Mouse (Mus musculus): Measurements from ENCODE around the gene Pmepa1. TPM values are rescaled to one million over a fixed set of nuclear protein-coding genes. Genes with fewer than 3 reads are reported as not detected.

Pmepa1 gene
- polyA plus RNA-seq, 1 experiment: 13.1 TPM

DNA sequence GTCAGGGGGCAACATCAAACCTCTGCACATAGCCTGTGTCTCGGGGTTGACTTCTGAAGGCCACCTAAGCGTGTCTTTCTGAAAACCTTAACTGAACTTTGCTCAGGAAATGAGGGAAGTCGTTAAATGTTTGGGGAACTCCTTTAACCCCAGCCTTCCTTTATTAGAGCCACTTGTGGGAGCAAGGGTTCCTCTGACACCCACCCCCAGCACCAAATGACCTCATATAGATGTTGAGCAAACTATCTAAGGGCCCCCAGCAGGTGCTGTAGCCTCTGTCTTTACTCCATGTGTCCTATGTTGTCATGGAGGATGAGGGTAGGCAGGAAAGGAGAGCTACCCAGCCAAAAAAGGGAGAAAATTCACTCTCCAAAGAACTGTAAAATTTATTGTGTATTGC, 52.2 kb downstream of the Pmepa1 start:
- 6% methylated on average over 3 of the region's 3 CpGs for WGBS
- no peak overlapping the region for H3K27ac ChIP-seq (ENCODE audit: insufficient read depth, low read length)
- DNase-seq (ENCODE audit: low read depth in 1 of 2, low spot score in 2 of 2): no peak
- no peak overlapping the region for H3K4me3 ChIP-seq (ENCODE audit: extremely low read depth, insufficient read depth, insufficient read length)
- H3K27me3 ChIP-seq (ENCODE audit: control insufficient read depth, insufficient read depth, low read length): no peaks in the 10 kb centered on the region
- H3K36me3 ChIP-seq (ENCODE audit: control insufficient read depth, insufficient read depth, low read length): no peaks in the 10 kb centered on the region
- TF ChIP-seq CTCF (IDR thresholded peaks at IDR 0.05; ENCODE audit: extremely low read depth, insufficient read depth, insufficient read length, insufficient replicate concordance) (no peak), POLR2A (IDR thresholded peaks at IDR 0.05; ENCODE audit: low read depth, low read length) (no peak)
- H3K4me1 ChIP-seq (ENCODE audit: control insufficient read depth, insufficient read depth, insufficient read length): peaks cover 15% of the 10 kb centered on the region; the same call in 1 of the 2 replicates

GRCm38 (mm10) chr2:173223496-173223895, 52.8 kb downstream of the Pmepa1 start:
- no peak for DNase-seq (ENCODE audit: low read depth in 1 of 2, low spot score in 2 of 2)
- Histone ChIP-seq H3K4me1 (ENCODE audit: control insufficient read depth, insufficient read depth, insufficient read length) (peaks cover 16% of the 10 kb centered on the region; the same call in 1 of the 2 replicates), H3K27me3 (ENCODE audit: control insufficient read depth, insufficient read depth, low read length) (no peaks in the 10 kb centered on the region), H3K27ac (ENCODE audit: insufficient read depth, low read length) (no peak overlapping the region), H3K4me3 (ENCODE audit: extremely low read depth, insufficient read depth, insufficient read length) (no peak overlapping the region), H3K36me3 (ENCODE audit: control insufficient read depth, insufficient read depth, low read length) (no peaks in the 10 kb centered on the region)
- 18% methylated on average over 3 of the region's 3 CpGs for WGBS
- TF ChIP-seq POLR2A (IDR thresholded peaks at IDR 0.05; ENCODE audit: low read depth, low read length): no peak

- Histone ChIP-seq H3K4me3 (ENCODE audit: extremely low read depth, insufficient read depth, insufficient read length) (no peak overlapping the region), H3K27me3 (ENCODE audit: control insufficient read depth, insufficient read depth, low read length) (no peaks in the 10 kb centered on the region), H3K4me1 (ENCODE audit: control insufficient read depth, insufficient read depth, insufficient read length) (peaks cover 32% of the 10 kb centered on the region; the same call in 1 of the 2 replicates), H3K27ac (ENCODE audit: insufficient read depth, low read length) (no peak overlapping the region), H3K36me3 (ENCODE audit: control insufficient read depth, insufficient read depth, low read length) (peaks cover 7% of the 10 kb centered on the region)
- WGBS: 92% methylated on average over 9 of the region's 9 CpGs
- TF ChIP-seq CTCF (IDR thresholded peaks at IDR 0.05; ENCODE audit: extremely low read depth, insufficient read depth, insufficient read length, insufficient replicate concordance) (no peak), POLR2A (IDR thresholded peaks at IDR 0.05; ENCODE audit: low read depth, low read length) (no peak)
- DNase-seq (ENCODE audit: low read depth in 1 of 2, low spot score in 2 of 2): peak in 1 of 2 experiments; percentile 0
Observed at GRCm38 (mm10) chr2:173220754-173221153, 55.6 kb downstream of the Pmepa1 start.

DNA sequence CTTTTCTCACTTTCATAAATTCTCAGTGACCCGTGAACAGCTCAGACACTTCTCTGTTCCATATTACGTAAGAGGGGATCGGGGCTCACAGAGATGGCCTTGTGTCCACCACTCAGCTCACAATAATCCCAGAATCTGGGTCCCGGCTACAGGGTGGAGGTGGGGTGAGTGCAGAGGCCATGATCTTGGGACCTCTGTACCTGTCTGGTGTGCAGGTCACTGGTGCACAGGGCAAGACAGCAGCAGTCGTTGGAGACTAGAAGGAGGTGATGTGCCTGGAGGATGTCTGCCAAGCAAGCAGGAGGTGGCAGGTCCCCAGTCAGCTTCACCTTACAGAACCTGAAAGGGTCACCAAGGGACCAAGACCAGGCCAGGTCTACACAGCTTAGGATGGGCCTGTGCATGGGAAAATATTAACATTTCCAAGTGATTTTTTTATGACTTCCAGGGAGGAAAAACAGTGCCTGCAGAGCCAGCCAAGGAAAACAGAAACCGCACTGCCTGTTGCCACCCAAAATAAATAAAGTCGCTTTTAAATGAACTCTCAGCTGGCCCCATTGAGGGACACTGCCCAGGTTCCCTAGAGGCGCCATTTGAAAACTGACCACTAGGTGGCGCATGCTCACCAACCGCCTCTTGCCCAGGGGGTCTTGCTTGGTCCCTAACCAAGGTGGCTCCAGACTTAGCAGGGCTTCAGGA, 56.9 kb downstream of the Pmepa1 start:
- Histone ChIP-seq H3K4me1 (ENCODE audit: control insufficient read depth, insufficient read depth, insufficient read length) (peaks cover 32% of the 10 kb centered on the region; the same call in 1 of the 2 replicates), H3K27me3 (ENCODE audit: control insufficient read depth, insufficient read depth, low read length) (no peaks in the 10 kb centered on the region), H3K4me3 (ENCODE audit: extremely low read depth, insufficient read depth, insufficient read length) (peak overlapping the region; percentile 72; the same call in 1 of the 2 replicates), H3K27ac (ENCODE audit: insufficient read depth, low read length) (peak overlapping the region; percentile 91), H3K36me3 (ENCODE audit: control insufficient read depth, insufficient read depth, low read length) (peaks cover 8% of the 10 kb centered on the region)
- WGBS: 25% methylated on average over 10 of the region's 10 CpGs
- TF ChIP-seq POLR2A (IDR thresholded peaks at IDR 0.05; ENCODE audit: low read depth, low read length) (no peak), CTCF (IDR thresholded peaks at IDR 0.05; ENCODE audit: extremely low read depth, insufficient read depth, insufficient read length, insufficient replicate concordance) (peak; percentile 77; the same call in 1 of the 2 replicates)
- DNase-seq (ENCODE audit: low read depth in 1 of 2, low spot score in 2 of 2): peak in 1 of 2 experiments; percentile 40

GRCm38 (mm10) chr2:173218416-173219141, 57.8 kb downstream of the Pmepa1 start, which contains the start of gene Zbp1:
Gene Zbp1 (minus strand): TSS chr2:173218923.
- TF ChIP-seq CTCF (IDR thresholded peaks at IDR 0.05; ENCODE audit: extremely low read depth, insufficient read depth, insufficient read length, insufficient replicate concordance) (no peak), POLR2A (IDR thresholded peaks at IDR 0.05; ENCODE audit: low read depth, low read length) (peak; percentile 16)
- peak; percentile 59 to 77 for DNase-seq (ENCODE audit: low read depth in 1 of 2, low spot score in 2 of 2)
- H3K4me3 ChIP-seq (ENCODE audit: extremely low read depth, insufficient read depth, insufficient read length): peak within 1 kb of the TSS; percentile 72
- H3K27ac ChIP-seq (ENCODE audit: insufficient read depth, low read length): peak within 1 kb of the TSS; percentile 91
- peaks cover 9% of the 10 kb centered on the region for H3K36me3 ChIP-seq (ENCODE audit: control insufficient read depth, insufficient read depth, low read length)
- WGBS: 15% methylated on average over 11 of the region's 11 CpGs
- H3K4me1 ChIP-seq (ENCODE audit: control insufficient read depth, insufficient read depth, insufficient read length): peaks cover 27% of the 10 kb centered on the region; the same call in 1 of the 2 replicates
- no peaks in the 10 kb centered on the region for H3K27me3 ChIP-seq (ENCODE audit: control insufficient read depth, insufficient read depth, low read length)

- peak overlapping the region; percentile 25; the same call in 1 of the 2 replicates for H3K4me3 ChIP-seq (ENCODE audit: extremely low read depth, insufficient read depth, insufficient read length)
- peaks cover 9% of the 10 kb centered on the region for H3K36me3 ChIP-seq (ENCODE audit: control insufficient read depth, insufficient read depth, low read length)
- DNase-seq (ENCODE audit: low read depth in 1 of 2, low spot score in 2 of 2): peak in 1 of 2 experiments; percentile 2
- 80% methylated on average over 5 of the region's 5 CpGs for WGBS
- TF ChIP-seq POLR2A (IDR thresholded peaks at IDR 0.05; ENCODE audit: low read depth, low read length) (no peak), CTCF (IDR thresholded peaks at IDR 0.05; ENCODE audit: extremely low read depth, insufficient read depth, insufficient read length, insufficient replicate concordance) (no peak)
- peaks cover 22% of the 10 kb centered on the region; the same call in 1 of the 2 replicates for H3K4me1 ChIP-seq (ENCODE audit: control insufficient read depth, insufficient read depth, insufficient read length)
- no peaks in the 10 kb centered on the region for H3K27me3 ChIP-seq (ENCODE audit: control insufficient read depth, insufficient read depth, low read length)
- H3K27ac ChIP-seq (ENCODE audit: insufficient read depth, low read length): no peak overlapping the region
Observed at GRCm38 (mm10) chr2:173217763-173218258, 58.5 kb downstream of the Pmepa1 start.
